Mouse (Mus musculus): ENCODE measurements around the gene Vegfa. TPM values are rescaled to one million over a fixed set of nuclear protein-coding genes. Genes with fewer than 3 reads are reported as not detected.

The Vegfa gene
- polyA plus RNA-seq, 1 experiment = 53.0 TPM

DNA sequence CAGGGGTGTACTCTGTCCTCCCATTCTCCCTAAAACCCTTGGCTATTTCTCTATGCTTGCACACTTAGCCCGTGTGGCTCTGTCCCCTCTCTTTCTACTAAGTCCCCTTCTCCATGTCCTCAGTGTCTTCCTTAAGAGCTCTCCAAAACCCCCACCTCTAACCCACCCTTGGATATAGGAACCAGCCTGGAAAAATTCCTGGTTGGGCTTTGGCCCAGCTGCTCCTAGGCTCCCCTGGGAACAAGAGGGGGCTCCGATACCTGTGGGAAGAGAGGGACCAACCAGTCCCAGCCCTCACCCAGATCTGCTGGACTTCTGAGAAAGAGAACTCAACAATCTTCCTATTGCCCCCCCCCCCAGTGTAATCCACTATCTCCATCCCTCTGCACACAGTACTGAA, 1.4 kb upstream of the Vegfa start:
- no peak for TF ChIP-seq GATA1 (IDR thresholded peaks at IDR 0.05; ENCODE audit: low read length)

GRCm38 (mm10) chr17:46033122-46033521, 953 bp upstream of the Vegfa start:
- TF ChIP-seq GATA1 (IDR thresholded peaks at IDR 0.05; ENCODE audit: low read length) = no peak

DNA sequence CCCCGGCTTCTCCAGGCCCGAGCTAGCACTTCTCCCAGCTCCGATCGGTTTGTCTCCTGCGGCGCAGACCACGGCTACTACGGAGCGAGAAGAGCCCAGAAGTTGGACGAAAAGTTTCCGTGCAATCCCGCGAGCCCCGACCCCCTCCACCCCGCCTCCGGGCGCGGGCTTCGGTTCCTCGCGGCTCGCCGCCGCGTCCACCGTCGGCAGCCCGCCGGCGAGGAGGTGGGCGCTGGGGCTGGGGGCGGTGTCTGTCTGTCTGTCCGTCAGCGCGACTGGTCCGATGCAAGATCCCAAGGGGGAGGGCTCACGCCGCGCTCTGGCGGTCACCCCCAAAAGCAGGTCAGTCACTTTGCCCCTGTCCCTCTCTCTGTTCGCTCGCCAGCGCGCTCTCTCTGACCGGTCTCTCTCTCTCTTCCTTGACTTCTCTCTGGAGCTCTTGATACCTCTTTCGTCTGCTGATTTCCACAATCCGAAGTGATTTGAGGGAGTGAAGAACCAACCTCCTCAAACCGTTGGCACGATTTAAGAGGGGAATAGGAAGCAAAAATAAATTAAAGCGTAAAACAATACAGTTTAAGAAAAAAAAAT, 453 bp downstream of the Vegfa start:
- no peak for TF ChIP-seq GATA1 (IDR thresholded peaks at IDR 0.05; ENCODE audit: low read length)

GRCm38 (mm10) chr17:46030731-46031620, 1.2 kb downstream of the Vegfa start:
- TF ChIP-seq GATA1 (IDR thresholded peaks at IDR 0.05; ENCODE audit: low read length) = no peak

GRCm38 (mm10) chr17:46030323-46030730, 1.8 kb downstream of the Vegfa start:
- no peak for TF ChIP-seq GATA1 (IDR thresholded peaks at IDR 0.05; ENCODE audit: low read length)

DNA sequence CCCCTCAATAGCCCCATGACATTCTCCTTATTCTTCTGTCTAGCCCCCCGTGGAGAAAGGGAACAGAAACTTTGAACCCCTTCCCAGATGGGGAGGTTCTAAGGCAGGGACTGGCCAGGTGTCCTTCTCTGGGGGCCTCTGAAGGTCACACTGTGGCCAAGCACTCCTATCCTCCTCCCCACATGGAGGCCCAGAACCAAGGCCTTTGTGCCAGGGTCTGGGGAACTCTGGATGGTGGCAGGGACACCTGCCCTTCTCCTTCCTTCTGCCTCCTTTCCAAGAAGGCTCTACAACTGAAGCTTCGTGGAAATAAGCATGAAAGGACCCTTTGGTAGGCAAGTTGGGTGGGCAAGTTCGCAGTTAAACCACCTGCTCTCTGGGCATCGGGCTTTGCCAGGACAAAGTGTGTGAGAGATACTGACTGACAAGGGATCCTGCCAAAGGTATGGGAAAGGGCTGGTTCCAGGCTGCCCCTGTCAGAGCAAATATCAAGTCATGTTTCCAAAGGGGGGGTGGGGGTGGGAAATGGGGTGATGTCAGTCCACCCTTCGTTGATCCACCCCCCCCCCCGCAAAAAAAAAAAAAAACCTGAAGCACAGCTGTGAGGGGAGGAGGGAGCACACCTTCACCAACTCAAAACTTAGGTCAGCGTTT, 2.5 kb downstream of the Vegfa start:
- TF ChIP-seq GATA1 (IDR thresholded peaks at IDR 0.05; ENCODE audit: low read length) = no peak

GRCm38 (mm10) chr17:46029052-46029553, 3.1 kb downstream of the Vegfa start:
- TF ChIP-seq GATA1 (IDR thresholded peaks at IDR 0.05; ENCODE audit: low read length) = no peak

DNA sequence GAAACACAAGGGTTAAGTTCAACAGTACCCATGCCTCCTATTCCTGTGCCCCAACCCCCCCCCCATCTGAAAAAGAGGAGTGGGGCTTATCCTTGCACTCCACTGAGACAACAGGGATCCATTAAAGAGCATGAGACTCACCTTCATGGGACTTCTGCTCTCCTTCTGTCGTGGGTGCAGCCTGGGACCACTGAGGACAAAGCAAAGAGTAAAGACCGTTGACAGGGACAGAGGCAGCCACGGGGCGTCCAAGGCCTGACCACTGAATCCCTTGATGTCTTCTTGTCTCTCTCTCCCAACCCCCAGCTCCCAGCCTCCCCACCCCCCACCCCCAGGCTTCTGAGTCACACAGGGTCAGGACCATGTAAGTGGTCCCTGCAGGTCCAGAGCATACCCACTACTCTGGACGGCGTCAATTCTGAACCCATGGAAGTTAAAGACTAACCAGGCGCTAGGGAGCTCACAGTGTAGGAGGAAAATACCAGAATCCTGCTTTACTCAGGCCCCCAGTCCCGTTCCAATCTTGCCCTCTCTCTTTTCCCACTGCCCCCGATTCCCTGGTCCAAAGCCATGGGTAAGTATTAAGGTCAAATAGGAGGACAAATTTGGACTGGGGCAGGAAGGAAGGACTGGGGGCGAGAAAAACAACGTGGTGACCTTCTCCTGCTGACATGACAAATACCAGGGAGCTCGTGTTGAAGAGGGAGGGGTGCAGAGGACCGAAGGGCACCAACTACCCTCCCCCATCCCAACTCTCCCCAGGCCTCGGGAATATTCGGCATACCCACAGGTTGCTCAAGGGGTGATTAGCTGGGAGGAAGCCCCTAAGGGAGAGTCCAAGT, 3.7 kb downstream of the Vegfa start:
- no peak for TF ChIP-seq GATA1 (IDR thresholded peaks at IDR 0.05; ENCODE audit: low read length)

DNA sequence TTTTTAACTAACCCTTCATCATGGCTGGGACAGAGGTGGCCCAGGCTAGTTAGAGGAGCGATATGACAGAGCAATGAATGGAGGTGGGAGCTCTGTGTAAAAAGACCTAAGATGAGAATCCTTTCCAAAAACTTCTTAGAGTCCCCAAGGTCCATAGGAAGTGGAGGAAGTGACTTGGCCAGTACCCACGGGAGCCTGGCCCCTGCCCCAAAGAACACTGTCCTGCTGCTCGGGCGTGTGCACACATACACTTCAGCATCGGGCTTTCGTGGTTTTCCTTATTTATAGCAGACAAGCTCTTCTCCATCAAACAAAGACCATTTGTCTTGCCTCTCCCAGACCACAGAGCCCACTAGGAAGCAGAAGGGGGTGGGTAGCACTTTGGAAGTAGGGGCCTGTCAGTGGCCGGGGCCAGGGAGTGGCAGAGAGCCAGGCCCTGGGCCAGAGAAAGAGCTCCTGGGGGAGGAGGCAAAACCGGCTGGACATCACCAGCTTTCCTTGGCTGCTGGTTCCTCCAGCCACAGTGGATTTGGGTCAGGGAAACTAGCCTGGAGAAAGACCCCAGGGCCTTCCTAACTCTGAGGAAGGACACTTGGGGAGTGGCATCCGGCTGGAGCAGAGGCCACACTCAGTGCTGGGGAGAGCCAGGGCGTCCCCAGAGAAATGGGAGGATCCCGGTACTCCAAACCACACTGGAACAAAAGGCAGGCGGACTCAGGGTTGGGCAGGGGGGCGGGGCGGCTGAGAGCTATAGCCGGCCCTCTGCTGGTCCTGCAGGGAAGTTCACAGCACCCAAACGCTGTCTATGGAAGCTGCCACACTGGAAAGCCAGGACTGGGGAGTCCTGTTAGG, 4.9 kb downstream of the Vegfa start:
- TF ChIP-seq GATA1 (IDR thresholded peaks at IDR 0.05; ENCODE audit: low read length) = no peak

GRCm38 (mm10) chr17:46025927-46026668, 6.1 kb downstream of the Vegfa start:
- TF ChIP-seq GATA1 (IDR thresholded peaks at IDR 0.05; ENCODE audit: low read length) = no peak

DNA sequence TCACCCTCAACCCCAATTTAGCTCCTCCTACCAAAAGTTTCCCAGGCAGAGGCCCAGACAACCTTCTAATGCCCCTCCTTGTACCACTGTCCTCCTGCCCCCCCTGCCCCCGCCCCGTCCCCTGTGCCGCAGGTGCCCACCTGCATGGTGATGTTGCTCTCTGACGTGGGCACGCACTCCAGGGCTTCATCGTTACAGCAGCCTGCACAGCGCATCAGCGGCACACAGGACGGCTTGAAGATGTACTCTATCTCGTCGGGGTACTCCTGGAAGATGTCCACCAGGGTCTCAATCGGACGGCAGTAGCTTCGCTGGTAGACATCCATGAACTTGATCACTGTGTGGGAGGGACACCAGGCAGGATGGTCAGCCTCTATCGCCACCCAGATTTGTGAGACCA, 7.0 kb downstream of the Vegfa start:
- no peak for TF ChIP-seq GATA1 (IDR thresholded peaks at IDR 0.05; ENCODE audit: low read length)

DNA sequence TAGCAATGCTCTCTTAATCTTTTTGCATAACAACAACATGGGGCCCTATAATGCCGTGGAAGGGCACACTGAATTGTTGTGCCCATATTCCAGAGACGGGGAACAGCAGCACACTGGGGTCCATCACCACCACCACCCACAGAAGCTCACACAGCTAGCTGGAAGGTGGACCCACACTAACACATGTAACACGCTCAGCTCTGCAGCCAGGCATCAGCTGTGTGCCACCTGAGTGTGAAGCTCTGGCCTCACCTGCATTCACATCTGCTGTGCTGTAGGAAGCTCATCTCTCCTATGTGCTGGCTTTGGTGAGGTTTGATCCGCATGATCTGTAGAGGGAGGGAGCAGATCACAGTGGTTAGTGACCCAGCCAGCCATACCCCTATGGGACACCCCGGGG, 8.0 kb downstream of the Vegfa start:
- no peak for TF ChIP-seq GATA1 (IDR thresholded peaks at IDR 0.05; ENCODE audit: low read length)

- TF ChIP-seq GATA1 (IDR thresholded peaks at IDR 0.05; ENCODE audit: low read length) = no peak
Observed at GRCm38 (mm10) chr17:46023572-46023971, 8.6 kb downstream of the Vegfa start.

DNA sequence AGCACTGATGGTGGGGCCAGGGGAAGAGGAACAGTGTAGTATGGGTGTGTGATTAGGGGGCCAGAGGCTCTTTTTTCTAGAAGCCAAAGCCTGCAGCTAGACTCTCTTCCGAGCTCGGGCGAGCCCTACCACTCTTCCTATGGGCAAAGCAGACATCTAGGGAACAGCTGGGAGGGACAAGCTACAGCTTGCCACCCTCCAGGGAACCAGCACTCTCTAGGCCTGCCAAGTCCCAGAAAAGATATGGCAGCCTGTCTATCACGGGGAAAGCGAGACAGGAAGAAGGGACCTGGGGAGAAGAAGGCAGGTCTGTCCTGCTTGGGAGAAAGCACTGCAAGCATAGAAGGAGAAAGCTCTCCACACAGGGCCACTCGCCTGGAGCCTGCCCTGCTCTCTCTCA, 9.2 kb downstream of the Vegfa start:
- no peak for TF ChIP-seq GATA1 (IDR thresholded peaks at IDR 0.05; ENCODE audit: low read length)

Measured in G1E-ER4 (cell line).